Mouse (Mus musculus) mouse embryonic stem cell (cell line): ENCODE measurements at regions not wholly inside any gene's neighbourhood (a gene's known extent, or its start where the extent isn't known, plus 50 kb on each side); places are given as distances from the start of the nearest gene placed in this dataset.

Experiments
- in situ Hi-C, 2 experiments: fragments of 300-500 bp; cut with MboI; formaldehyde crosslinking; loops; 1 replicate in 1 of 2; 3 replicates in 1 of 2; pipeline ENCODE4 v1.14.3; 2019 to 2020; ENCODE audit warnings: low sequenced_read_pairs in 2 of 2, low pct_unique_long_range_greater_than_20kb in 1 of 2, mixed read lengths in 1 of 2; ENCODE audit not compliant: unreplicated experiment in 1 of 2

GRCm38 (mm10) chr4:131374527-131375290 is 430.5 kb downstream of the Matn1 start:
- in situ Hi-C loops, result no loop called here

GRCm38 (mm10) chr4:131381063-131381462 is 436.9 kb downstream of the Matn1 start:
- in situ Hi-C loops, result no loop called here

- in situ Hi-C loops, result no loop called here
Observed at GRCm38 (mm10) chr4:131381529-131381928, 437.3 kb downstream of the Matn1 start.

- in situ Hi-C loops, result no loop called here
Observed at GRCm38 (mm10) chr4:131383862-131384261, 439.7 kb downstream of the Matn1 start.

GRCm38 (mm10) chr4:131386961-131387360 is 442.8 kb downstream of the Matn1 start:
- in situ Hi-C loops, result no loop called here

DNA sequence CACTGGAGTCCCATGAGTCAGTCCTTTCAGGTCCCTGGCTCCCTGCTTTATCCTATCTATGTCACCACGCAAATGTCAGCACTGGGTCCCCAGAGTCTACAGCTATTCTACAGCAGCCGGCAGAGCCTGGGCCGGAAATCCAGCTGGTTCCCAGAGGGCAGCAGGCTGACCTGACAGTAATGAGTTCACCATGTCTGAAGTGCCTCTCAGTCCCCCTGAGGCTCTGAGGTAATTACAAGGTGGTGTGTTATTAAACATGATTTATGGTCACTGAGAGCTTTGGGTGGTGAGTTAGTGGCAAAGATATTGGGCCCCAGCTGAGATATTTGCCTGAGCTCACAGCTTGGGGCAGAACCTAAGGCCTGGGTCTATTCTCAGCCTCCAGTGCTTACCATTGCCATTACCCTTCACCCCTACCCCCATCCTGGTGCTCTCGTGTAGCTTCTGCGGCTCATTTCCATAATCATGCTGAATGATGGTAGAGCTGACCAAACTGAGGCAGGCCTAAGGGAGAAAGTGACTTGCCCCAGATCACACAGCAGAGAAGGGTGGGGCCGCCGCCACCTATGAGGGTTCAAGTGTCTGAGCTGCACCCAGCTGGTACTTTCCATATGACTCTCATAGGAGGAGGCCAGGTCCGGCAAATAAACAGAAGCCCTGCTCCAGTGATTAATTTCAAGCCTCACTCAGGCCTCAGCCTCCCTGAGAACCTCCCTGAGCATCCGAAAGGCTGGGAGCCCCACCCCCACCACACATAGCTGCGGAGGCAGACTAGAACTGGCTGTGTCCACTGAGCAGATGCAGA is 446.8 kb downstream of the Ptpru start:
- in situ Hi-C loops, result no loop called here

- in situ Hi-C loops, result no loop called here
Observed at GRCm38 (mm10) chr4:131391924-131392297, 446.2 kb downstream of the Ptpru start.

GRCm38 (mm10) chr4:131392478-131392877 is 445.6 kb downstream of the Ptpru start:
- in situ Hi-C loops, result no loop called here

GRCm38 (mm10) chr4:131396226-131396840 is 441.8 kb downstream of the Ptpru start:
- in situ Hi-C loops, result no loop called here

- in situ Hi-C loops, result no loop called here
Observed at GRCm38 (mm10) chr4:131397161-131397560, 440.9 kb downstream of the Ptpru start.

- in situ Hi-C loops, result no loop called here
Observed at GRCm38 (mm10) chr4:131400756-131401155, 437.3 kb downstream of the Ptpru start.

DNA sequence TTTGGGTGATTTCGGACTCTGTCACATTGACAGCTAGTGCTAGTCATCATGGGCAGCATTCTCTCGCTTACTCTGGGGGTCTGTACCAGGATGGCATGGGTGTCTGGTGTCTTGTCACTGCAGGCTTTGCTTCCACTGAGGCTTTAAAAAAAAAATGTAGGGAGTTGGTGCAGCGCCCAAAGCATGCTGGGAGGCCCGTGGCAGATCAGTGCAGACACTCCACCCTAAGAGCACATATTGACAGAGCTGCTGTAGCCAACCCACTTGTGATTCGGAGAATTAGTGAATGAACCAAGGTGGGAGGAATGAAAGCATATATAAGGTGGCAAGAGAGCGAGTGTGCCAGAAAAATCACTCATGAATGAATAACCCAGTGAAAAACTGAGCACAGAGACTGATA is 436.8 kb downstream of the Ptpru start:
- in situ Hi-C loops, result no loop called here

DNA sequence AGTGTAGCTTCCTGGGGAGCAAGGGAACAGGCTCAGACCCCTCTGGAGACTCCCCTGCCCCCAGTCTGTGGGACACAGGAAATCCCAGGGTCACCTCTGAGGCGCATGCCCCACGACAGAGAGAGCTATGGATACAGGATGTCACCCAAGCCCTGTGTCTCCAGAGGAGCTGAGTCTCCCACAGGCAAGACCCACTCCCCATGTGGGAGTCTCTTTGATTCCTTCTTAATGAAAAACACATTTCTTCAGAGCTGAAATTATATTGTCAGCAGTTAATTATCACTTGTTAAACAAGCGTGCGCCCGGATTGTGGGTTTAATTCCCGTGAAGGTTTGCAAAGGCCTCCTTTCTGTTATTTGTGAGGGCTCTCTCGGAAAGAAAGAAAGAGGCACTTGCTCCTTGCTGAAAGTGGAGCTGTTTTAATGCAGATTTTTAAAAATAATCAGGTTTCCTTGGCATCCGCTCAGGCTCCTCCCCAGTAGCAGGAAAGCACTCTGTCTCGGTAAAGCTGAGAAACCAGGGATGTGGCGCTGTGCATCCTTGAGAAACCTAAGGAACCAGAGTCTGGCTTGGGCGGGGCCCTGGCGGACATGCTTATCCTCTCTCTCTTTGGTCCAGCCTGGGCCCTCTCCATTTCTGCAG is 432.6 kb downstream of the Ptpru start:
- in situ Hi-C loops, result no loop called here

GRCm38 (mm10) chr4:131407464-131407863 is 430.6 kb downstream of the Ptpru start:
- in situ Hi-C loops, result no loop called here

- in situ Hi-C loops, result no loop called here
Observed at GRCm38 (mm10) chr4:131408644-131409043, 429.4 kb downstream of the Ptpru start.

DNA sequence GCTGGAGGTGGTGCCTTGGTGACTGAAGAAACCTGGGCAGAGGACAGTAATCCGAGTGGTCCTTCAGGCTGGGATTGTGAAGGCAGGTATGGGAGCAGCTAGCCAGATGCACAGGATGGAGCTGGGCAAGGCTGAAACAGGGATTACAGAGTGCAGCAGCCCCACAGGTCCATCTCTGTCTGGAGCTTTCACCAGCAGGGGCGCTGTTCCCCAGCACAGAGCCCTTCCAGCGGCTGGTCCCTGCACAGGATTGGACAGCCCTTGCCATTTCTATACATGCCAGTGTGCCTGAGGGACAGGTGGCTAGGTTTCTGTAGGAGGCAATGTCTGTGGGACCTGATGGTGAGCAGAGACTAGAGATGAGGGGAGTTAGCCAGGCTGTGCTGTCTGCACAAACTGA is 428.3 kb downstream of the Ptpru start:
- in situ Hi-C loops, result no loop called here

GRCm38 (mm10) chr4:131411936-131412335 is 426.2 kb downstream of the Ptpru start:
- in situ Hi-C loops, result no loop called here

DNA sequence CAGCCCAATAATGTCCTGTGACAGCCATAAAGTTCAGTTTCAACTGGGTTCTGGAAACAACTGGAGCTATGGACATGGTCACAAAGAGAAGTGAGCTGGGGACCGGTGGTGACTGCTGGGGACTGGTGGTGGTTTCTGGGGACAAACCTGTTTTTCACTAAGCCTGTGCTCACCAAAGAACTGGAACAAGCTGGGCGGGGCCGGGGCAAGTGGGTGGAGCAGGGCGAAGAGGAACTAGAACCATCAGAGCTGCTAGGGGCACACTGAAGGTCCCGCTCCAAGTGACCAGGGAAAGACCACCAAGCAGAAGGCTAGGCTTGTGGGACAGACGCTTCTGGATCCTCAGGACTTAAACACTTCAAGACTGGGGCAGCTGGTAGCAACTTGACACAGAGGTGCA is 424.7 kb downstream of the Ptpru start:
- in situ Hi-C loops, result no loop called here

DNA sequence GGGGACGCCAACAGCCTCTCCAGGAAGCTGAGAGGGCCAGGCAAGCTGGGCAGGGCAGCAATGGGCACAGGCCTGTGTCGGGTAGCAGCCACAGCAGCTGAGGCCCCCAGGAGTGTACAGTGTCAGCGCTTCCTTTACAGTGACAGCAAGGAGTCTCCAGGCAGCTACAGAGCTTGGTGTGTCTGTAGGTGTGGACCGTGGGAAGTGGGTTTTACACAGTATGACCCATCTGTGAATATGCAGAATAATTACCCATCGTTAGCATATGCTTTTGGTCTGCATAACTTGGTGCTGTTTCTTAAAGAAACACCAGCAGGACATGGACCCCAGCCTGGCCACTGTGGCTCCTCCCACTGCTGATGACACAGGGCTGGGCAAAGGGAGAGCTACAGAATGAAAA is 422.6 kb downstream of the Ptpru start:
- in situ Hi-C loops, result loop anchor here in 1 of 2 experiments (5.0 kb wide), 1 partner anchor 98 kb away; no protein-coding TSS in a partner anchor
